Mouse (Mus musculus): ENCODE data around the gene Esrrg.

Esrrg gene

DNA sequence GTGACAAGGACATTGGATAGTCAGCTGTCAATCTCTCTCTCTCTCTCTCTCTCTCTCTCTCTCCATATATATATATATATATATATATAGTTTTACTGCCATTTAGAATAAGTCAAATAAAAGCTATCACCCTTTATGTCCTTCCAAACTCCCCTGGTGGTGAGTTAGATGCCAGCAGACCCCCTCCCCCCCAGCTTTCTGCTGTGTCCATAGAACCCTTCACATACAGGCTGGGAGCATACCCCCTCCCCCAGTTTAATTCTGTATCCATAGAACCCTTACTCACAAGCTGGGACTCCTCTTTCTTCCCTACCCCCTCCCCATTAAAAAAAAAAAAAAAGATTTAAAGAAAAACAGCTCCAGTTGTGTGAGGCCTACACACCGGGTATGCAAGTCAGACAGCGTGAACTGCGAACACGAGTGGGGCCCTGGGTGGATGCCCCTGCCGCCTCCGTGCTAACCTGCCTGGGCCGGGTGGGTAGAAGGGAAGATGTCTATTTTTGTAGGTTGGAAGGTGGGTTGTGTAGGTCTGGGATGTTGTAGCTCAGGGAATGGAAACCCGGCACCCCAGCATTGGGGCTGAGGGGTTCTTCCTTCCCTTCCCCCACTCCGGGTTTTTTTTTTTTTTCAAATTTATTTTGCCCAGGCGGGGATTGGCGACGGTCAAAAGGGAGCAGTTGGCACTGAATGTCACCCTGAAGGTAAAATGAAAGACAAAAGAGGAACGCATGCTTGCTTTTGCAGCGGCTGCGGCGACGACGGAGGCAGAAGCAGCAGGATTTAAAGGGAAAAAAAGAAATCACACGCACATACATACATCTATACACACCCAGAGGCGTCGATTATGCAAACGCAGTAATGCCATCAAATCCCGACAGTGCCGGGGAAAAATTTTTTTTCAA, 42.4 kb downstream of the Esrrg start:
- DNase-seq = no peak

GRCm38 (mm10) chr1:187651688-187652241, 43.2 kb downstream of the Esrrg start:
- no peak for DNase-seq

DNA sequence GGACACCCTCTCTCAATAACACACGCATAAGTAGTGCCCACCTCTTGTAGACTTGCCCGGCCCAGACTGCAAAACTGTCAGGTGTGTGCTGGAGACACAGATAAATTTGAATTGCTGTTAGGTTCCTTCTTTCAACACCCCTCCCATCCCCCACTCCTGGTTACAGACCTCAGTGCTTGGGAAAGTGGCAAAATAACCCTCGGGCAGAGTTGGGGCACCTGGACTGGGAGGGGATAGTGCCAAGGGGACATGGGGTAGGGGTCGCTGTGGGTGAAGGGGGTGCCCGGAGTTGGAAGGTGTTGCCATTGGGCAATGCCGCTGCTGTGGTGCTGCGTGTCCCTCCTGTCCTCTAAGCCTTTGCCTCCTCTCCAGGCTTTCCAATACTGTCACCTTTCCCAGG, 43.9 kb downstream of the Esrrg start:
- DNase-seq = no peak

GRCm38 (mm10) chr1:187653390-187653789, 44.8 kb downstream of the Esrrg start:
- DNase-seq = no peak

DNA sequence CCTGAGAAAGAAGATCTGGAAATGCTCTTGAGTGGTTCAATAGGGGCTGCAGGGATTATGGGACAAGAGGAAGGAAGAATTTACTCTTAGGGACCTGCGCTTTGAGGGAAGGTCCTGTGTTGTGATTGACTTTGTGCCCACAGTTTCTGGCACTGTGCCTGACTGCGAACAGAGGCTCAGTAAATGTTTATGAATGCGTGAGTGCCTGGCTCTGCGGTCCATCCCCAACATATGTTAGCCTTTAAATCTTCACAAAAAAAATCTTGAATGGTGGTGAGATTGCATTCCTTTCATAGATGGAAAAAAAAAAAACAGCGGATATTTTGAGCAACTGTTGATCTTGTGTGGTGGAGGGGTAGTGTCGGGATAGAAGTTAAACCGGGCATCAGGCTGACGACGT, 52.4 kb downstream of the Esrrg start:
- DNase-seq = no peak

DNA sequence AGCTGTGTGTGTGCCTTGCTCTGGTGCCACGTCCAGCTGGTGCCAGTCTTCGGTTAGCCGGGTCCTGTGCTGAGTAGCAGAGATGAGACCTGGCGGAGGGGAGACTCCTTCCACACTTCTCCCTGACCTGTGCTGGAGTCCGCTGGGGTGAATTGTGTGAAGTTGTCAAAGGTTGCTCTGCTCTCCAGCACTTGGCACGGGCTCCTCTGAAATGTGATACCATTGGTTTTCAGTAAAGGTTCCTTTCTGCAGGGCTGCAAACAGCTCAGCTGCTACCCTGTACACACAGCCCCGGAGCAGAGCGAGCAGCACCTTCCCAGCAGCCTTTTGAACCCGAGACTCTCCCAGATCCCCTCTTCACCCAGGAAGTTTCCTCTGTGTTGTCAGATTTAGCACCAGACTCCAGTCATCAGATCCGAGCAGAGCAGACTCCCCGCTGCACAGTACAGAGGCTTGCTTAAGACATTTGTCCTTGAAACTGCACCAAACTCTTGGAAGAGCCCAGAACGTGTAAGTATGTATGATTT, 53.6 kb downstream of the Esrrg start:
- no peak for DNase-seq

DNA sequence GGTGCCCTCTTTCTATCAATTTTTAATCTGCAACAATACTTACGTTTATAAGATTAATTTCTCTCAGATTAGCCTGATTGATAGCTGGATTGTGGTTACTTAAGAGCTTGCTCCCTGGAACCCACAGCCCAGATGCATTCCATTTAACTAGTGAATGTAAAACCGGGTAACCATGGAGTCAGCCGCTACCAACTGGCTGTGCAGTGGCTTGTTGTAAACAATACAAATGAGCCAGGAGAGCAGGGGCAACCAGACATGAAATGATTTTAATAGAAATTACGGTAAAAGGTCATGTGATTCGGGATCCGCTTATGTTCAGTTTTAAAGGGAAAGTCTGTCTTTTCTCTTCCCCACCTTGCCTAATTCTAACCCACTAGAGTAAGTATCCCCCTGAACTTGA, 54.8 kb downstream of the Esrrg start:
- no peak for DNase-seq

DNA sequence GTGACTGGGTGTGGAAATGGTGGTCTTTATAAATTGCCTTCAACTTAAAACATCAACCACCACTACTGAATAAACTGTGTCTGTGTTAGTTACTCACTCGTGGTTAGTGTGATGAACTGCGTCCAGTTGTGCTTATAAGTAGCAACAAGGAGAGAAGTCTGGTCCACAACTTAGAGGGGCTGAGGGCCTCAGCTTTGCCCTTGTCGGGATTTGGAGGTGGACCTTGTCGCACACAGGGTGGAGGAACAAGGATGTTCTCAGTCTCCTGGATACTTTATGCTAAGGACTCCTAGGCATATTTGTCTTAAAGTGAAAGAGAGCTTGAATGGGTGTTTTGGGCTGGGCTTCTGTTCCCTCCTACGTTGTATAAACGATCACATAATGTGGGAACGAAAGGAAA, 55.7 kb downstream of the Esrrg start:
- no peak for DNase-seq

DNA sequence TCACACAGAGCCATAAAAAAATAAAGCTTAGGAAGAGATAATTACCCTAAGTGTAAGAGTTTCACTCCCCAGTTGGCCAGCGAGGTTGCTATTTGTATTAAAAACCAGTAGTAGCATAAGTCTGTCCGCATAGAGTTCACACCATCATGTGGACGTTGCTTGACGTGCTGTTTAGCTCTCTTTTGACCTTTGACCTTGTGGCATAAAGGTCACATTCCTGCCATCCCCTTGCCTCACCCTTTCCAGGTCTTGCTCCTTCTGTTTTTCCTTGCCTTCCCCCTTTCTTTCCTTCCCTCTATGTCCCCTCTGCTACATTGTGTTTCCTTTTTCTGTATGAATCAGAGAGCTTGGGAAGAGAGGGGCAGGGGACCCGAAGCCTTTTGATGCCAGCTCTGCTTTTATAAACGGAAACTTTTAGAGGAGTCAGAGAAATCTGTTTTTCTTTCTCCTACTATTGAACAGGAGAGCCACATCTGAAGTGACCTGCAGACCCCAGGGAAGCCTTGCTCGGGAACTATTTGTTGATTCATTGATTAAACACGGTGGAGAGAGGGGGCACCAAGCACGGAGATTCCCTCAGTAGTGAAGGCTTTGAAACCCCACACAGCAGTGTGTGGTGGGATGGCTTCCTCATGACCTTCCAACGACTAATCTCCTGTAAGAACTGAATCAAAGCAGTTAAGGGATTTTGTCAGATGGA, 57.5 kb downstream of the Esrrg start:
- no peak for DNase-seq

GRCm38 (mm10) chr1:187669746-187670145, 61.2 kb downstream of the Esrrg start:
- DNase-seq = no peak

DNA sequence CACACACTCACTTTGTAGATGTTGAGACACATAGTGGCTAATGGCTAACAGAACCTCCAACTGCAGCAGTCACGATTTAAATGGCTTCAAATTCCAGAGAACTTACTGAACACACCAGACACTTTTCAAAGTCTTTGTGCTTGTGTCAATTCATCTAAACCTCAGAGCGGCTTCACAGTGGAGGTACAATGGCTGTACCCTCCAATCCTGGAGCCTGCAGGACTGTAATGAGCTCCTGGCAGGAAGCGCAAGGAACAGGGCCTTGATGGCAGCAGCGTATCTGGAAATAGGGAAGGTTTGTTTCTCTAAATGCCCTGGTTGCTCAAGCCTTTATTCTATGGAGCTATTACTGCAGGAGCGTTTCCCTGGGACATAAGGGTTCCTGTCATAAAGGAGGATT, 63.9 kb downstream of the Esrrg start:
- DNase-seq = no peak

- DNase-seq = no peak
These were observed 66.2 kb downstream of the Esrrg start for GRCm38 (mm10) chr1:187674771-187675186.

DNA sequence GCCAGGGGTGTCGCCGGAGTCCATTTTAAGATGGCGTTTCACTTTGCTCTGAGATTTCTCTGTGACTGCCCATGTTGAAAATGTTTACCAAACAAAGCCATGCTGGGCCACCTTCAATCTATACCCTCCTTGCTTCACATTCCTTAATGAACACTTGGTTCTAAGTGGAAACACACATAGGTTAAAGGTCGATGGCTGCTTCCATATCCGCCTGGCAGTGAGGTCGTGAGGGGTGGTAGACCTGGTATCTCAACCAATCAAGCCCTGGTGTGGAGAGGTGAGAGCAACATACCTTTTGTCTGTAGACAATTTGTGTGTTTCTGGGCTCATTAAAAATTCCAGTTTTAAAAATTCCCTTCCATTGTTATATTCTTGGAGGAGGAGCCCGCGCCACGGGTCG, 68.0 kb downstream of the Esrrg start:
- DNase-seq = no peak

GRCm38 (mm10) chr1:187679246-187679645, 70.7 kb downstream of the Esrrg start:
- no peak for DNase-seq

- DNase-seq = no peak
These were observed 75.9 kb downstream of the Esrrg start for GRCm38 (mm10) chr1:187684519-187684918.

- DNase-seq = no peak
These were observed 83.4 kb downstream of the Esrrg start for GRCm38 (mm10) chr1:187691846-187692525.

GRCm38 (mm10) chr1:187694865-187695264, 86.3 kb downstream of the Esrrg start:
- DNase-seq = no peak

DNA sequence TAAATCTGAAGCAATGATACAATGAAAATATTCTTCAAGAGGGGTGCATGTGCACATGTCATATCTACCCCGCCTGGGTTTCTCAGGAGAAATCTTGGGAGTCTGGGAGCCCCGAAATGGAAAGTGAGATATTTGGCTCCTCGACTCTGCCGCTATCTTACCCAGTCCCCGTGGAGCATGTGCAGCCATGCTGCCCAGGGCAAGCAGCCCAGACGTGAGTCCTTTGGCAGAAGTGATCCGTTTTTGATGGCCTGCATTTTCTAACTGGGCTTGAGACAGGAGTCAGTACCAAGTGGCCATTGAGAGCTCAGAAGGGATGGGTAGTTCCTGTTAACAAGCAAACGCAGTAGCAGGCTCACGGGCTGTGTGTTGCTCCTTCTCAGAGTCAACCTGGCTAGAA, 89.6 kb downstream of the Esrrg start:
- DNase-seq = no peak

DNA sequence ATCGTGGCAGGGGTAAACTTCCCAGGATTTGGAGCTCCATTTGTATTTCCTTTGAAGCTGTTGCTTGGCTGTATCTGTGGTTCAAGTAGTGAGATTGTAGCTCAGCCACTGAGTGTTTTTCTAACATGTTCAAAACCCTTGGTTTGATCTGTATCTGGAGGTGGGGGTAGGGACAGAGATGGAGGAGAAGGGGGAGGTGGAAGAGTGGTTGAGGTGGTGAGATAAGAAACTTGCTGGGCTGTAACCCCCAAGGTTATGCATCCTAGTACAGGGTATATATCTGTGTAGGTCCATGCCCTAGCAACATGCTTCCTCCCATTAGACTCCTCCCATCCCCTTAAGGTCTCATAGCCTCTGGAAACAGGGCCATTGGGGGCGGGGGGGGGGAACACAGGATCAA, 92.4 kb downstream of the Esrrg start:
- DNase-seq = no peak

GRCm38 (mm10) chr1:187704921-187705320, 96.3 kb downstream of the Esrrg start:
- no peak for DNase-seq

DNA sequence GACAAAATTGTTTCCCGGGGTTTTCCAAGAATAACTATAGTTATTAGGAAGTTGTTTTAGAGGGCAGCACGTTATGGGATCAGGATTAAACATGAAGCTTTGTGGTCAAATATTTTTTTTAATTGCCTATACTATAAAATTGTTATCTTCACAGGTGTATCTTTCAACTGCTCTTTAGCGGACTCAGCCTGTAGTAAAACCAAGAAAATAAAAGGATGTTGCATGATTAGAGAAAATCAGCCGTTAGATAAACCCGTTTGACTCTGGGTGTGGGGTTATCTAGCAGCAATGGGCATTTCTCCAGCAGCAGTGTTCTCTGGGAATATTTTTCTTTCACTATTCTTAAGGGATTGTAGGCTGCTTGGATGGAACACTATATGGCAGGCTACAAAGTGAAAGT, 96.8 kb downstream of the Esrrg start:
- no peak for DNase-seq

- DNase-seq = no peak
These were observed 97.5 kb downstream of the Esrrg start for GRCm38 (mm10) chr1:187706046-187706445.

DNA sequence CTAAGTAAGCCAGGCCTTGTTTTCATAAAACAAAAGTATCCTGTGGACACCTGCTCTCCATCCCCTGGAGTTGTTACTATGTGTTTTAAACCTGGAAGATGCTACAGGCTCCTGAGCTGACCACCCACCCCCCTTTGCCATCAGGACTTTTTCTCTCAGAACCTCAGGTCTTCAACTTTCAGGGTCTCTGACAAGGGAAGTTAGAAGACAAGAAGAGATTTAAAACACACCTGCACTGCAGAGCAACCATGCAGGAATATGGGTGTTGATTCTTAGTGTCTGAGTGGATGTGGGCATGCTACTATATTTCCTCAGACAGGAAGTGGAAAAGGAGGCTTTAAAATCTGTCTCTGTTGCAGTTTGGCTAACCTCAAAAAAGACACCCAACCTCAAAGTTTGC, 98.6 kb downstream of the Esrrg start:
- DNase-seq = no peak

Data from thymus, postnatal 36 days (tissue).